Mouse (Mus musculus) retina, embryonic 14.5 days (tissue): ENCODE results near the gene Depdc1b.

Experiments used
- DNase-seq: peaks from one replicate; pipeline ENCODE4 v3.0.0-alpha.2; 2015; ENCODE audit warnings: low spot score

The Depdc1b gene

DNA sequence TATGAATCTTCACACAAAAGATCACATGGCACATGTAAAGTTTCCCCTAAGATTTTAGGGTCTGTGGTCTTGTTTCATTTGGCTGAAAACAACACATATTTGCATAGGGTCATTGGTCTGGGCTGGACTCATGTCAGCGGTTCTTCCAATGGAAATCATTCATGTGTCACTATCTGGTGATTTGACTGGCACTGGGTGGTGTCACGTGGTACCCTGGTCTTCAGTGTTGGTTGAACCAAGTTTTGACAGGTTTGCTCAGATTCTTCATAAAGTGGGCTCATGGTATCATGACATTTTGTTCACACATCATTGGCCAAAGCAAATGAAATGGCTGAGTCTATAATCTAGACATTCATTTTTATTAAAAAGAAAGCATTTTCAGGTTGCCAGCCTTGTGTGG, 1.3 kb downstream of the Depdc1b start:
- no peak for DNase-seq

DNA sequence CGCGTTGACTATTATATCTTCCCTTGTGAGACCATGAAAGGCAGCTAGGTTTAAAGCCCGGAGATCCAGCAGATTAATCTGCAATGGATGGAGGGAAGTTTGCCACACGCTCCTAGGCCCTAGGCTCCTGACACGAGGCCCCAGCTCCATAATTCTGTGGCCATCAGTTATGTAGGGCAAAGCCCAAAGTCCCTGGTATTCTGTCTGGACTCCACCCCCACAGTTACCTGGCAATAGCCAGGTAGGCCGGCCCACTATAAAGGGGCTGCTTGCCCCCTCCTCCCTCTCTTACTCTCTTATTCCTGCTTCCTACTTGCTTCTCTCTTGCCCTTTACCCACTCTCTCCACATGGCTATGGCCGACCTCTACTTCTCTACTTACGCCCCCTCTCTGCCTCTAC, 2.9 kb downstream of the Depdc1b start:
- DNase-seq, result no peak

DNA sequence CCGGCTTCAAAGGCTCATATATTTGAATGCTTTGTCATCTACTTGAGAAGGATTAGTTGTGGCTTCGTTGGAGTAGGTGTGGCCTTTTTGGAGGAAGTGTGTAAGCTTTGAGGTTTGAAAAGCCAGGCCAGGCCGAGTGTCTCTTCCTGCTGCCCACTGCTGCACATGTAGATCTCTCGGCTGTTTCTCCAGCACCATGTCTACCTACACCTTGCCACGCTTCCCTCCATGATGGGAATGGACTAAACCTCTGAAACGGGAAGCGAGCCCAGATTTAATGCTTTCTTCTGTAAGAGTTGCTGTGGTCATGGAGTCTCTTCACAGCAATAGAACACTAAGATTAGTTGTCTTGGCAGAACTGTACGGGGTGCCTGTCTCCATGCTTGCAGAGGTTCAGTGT, 4.1 kb downstream of the Depdc1b start:
- DNase-seq, result no peak

DNA sequence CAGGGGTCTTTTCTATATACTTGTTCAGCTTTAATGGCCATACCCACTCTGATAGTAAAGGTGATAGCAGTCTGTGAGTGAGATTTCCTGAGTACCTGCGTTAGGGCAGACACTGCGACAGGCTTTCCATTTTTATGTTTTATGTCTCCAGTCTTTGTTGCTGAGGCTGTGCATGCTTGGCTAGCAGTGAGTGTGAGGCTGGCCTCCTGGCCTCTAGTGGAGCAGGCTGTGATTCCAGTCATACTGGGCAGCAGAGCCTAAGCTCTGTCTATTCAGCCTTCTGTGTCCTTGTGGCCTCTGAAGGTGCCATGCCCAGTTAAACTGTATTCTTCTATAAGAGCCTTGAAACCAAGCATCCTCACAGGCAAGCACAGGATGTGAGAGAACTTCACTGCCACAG, 6.3 kb downstream of the Depdc1b start:
- no peak for DNase-seq

DNA sequence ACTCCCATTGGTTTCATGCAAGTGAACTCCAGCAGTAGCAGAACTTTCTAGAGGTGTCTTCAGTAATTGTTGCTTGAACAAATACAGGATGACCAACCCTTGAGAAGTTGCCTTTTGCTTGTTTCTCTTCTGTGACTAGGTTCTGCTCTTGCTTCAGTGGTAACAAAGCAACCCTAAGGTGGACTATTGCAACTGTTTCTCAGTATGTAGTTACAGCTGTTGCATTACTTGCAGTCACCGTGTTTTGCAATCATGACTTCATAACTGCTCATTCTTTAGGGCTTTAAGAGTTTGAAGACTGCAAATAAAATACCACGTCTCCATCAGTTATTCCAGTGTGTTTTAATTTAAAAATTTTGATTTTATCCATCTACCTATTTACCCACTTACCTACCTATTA, 7.2 kb downstream of the Depdc1b start:
- DNase-seq, result no peak

DNA sequence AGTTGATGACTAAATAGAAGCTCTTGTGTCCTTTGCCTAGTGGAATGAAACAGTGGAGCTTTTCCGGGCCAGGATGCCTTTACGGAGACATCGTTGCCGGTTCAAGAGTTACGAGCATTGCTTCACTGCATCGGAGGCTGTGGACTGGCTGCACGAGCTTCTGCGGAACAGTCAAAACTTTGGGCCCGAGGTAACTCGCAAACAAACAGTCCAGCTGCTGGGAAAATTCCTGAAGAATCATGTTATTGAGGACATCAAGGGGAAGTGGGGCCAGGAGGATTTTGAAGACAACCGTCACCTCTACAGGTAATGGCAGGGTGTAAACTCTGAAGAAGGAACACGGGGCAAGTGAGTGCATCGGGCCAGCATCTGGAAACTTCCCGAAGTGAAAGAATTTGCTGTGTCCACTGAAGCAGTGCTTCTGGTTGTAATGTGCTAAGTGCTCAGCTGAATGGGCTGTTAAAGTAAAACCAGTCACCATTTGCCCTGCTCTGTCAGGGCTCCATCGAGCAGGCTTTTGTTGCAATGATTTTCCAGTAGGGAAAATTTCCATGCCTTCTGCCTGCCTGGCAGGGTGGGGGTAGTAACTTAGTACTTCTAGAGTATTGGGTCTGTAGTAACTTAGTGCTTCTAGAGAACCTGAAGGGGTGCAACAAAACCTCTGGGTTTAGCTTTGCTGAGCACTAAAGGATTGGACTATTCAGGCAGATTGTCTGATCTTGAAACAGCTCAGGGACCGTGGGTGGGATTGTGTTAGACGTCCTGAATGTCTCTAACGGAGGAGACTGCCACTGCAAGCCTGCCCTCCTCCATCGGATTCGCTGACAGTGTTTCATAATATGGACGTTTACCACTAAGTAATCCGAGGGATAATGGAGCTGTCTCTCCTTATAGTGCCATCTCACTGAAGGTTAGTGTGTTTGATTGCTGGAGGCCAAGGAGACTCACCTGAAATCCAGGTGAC, 8.0 kb downstream of the Depdc1b start:
- DNase-seq, result no peak

DNA sequence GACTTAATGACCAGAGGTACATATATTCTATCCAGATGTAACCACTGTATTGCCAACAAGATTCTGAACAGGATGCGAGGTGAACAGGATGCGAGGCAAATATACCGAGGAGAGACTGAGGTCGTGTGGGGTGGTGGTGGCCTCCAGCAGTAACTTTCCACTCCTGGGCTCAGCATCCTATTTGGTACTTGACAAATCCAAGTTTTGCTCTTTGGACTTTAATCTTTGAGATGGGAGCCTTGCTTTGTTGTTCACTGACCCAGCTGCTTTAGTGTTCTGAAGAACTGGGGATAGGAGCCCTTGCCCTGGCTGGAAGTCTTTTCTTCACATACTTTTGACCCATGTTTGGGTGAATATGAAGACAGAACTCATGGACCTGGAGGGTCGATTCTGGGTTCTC, 9.7 kb downstream of the Depdc1b start:
- DNase-seq, result no peak

DNA sequence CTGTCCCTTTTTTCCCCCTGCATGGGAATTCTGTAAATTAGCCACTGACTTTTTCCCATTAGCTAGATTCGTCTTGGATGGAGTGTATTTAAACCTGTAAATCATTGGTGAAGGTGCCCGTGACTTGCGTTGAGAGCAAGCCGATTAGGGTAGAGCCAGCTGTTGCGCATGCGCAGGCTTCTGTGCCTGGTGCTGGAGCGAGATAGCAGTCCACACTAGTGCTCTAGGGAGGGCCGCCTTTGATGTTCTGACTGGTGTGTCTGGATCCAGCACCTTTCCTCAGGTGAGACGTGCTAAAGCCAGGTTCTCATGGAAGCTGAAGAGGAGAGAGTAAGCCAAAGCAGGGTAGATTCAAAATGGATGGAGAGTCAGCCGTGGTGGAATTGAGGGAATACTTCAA, 10.2 kb downstream of the Depdc1b start:
- DNase-seq, result no peak

DNA sequence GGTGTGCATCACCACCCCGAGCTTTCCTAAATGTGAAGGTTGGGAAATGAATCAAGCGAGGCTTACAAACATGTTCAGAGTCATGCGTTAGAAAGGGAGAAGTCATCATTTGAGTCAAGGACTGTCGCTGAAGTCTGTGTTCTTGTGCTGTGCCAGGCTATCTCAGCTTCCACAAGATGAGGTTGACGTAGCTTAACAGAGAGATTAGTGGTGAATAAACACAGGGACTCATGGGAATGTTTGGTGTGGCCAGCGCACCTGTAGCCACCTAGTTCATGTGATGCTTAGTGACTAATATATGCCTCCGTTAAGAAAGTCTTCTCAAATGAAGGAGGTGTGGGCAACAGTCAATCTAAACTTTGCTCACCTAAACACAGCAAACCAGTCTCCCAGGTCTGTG, 10.9 kb downstream of the Depdc1b start:
- no peak for DNase-seq

DNA sequence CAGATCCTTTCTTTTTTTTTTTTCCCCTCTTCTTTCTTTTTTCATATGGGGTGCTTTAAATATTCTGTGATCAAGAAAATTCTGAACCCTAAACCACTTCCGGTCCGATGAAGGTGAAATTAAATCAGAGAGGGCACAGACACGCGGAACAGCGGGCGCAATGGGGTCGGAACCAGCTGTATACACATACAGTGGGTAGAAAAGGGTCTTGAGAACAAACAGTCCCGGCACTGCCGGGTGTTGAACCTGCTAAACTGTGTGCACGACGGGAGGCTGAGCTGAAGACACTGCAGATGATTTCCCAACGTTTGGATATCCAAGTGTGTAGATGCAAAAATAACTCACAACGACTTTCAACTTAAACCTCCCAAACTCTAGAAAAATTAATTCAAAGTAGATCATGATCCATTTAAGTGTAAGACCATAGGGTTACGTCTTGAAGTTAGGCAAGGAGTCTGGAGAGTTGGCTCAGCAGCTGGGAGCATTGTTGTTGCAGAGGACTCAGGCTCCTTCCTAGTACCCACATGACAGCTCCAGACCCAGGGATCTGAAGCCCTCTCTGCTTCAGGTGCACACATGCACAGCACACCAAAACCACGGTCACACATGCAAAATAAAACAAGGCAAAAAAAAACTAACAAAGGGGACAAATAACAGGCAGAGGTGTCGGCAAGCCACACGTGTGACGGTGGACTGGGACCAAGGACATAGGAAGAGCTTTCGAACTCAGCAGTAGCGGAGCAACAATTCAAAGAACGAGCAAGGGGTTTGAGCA, 12.5 kb downstream of the Depdc1b start:
- DNase-seq, result no peak

DNA sequence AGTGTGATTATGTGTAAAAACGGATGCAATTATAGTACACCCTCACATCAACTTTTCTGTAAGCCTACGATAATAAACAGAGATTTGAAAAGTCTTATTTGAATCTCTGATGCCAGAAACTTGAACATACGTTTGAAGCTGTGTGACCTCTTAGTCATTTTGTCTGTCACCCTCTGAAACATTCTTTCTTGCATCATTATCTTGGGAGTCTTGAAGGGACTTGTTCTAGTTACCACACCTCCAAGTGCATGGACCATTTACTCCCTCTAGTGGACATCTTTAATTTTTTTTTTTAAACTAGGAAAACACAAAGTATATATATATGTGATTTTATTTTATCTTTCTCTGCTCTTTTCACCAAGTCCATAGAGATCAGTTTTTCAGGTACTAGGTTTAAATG, 13.6 kb downstream of the Depdc1b start:
- peak; percentile 73 for DNase-seq

DNA sequence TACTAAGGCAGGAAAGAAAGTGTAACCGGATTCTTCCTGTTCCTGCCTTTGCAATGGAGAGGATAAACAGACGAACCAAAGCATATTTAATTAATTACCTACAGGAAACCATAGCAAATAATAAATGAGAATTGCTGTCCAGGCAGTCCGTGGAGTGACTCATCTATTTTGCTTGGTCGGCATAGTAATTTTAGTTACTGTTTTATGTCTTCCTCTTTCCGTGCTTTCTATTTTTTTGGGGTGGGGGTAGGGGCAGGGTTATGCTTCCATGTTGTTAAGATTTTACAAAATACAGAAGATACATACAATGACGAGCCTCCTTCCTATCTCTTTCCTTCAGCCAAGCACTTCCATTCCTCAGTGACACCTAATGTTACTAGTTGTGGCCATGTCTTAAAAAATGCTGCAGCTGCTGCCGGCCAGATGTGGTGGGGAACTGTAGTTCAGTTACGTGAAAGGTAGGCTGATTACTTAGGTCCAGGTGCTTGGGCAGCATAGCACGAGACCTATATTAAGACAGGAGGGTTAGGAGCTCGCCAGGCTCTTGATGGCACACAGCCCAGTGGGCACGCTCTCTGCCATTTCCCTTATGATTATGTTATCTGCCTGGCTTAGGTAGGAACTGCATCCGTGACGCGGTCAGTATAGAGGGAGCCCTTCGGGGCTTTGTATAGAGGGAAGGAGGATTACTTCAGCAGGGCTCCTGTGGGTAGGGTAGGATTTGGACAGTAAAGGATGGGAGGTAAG, 19.3 kb downstream of the Depdc1b start:
- no peak for DNase-seq

DNA sequence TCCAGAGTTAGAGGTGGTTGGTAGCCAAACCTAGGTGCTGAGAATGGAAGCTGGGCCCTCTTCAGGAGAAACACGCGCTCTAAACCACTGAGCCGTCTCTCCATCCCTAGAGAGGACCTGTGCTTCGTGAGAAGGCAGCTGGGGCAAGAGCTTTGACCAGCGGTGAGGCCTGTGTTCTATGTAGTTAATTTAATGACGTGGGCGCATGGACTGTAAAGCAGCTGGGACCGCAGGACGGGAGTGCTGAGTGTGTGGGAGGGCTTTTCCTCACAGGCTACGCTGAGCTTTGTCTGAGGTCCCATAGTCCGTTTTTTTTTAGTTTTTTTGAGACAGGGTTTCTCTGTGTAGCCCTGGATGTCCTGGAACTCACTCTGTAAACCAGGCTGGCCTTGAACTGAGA, 20.1 kb downstream of the Depdc1b start:
- DNase-seq, result no peak

DNA sequence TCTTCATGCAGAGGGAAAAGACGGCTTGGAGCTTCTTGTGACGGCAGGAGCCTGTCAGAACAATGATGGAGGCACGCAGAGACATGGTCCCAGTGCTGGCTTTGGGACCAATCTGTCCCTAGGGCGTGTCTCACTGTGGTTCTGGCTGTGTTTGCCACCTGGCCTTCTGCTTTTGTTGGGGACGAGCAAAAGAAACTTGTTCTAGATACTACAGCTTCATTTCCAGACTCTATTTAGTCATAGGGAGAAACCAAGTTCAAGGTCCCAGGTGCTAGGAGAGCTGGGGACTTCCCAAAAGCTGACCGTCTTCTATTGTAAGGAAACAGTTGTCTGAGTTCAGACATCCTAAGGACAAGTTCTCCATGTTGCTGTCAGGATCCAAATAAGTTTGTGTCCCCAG, 21.2 kb downstream of the Depdc1b start:
- no peak for DNase-seq

DNA sequence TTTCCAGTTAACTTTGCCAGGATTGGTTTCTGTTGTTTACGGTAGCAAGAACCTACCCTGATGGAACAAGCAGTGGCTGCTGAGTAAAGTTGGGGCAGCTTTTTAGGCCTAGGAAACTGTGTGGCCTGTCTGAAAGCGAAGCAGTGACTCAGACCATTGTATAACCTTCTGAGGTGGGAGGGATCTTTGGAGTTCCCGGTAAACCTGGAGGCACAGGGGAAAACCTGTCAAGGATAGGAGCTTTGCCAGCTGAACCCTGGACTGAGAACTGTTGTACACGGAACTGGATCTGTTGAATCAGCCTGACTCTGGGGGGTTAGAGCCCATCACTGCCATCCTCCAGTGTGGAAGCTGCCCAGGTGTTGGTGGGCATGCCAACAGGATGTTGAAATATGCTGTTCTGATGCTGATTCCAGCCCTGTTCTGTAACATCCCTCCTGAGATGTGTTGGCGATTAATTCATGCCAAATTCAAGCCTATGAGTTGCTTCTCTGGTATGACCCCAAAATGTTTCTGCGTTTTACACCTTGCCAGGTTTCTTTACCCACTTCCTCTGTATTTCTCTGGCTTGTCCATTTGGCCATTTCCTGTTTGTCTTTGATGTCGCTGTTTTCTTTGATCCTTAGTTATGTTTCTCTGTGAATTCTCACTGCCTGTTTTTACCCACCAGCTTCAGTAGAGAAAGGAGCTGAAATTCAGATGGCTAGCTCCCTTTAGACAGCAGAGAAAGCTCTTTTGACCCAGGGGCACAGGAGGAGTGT, 22.1 kb downstream of the Depdc1b start:
- DNase-seq, result no peak

DNA sequence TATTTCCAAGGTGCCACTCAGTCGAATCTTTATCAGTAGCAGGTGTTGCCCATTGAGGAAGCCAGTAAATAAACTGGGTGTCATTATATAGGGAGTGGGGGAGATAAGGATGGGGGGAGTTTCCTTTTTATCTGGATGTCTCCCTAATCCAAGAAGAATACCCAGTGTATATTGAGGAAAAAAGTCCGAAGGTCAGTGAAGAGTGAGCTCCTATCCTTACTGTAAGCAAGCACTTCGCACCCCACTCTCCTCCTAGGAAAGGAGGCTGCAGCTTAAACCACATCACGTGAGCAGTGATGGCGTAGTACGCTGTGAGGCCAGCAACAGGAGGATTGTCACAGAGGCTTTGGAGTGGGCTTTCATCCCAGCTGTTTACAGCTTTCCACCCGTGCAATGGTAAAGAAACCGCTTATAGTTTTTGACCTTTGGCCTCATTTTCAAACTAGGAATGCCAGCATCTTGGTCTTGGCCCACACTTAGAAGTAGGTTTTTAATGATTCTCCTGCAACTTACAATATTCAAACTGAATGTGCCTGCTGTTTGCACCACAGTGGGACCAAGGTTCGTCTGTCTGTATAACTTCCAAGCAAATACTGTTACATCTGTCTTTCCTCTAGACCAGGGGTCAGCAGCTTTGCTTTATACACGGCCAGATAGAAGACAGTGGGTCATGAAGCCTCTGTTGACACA, 23.9 kb downstream of the Depdc1b start:
- DNase-seq, result no peak

DNA sequence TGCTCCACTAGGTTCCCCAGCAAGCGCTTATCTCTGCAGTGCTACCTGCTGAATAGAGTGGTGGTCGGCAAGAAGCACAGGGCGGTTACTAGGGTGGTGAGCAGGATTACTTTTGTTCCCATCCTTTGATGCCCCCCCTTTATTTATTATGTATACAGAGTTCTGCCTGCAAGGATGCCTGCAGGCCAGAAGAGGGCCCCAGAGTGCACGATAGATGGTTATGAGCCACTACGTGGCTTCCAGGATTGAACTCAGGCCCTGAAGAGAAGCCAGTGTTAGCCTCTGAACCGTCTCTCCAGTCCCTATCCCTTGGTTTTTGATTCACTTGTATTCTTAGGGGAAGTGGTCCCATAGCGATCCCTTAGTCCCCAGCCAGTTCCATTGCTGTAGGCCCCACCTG, 25.5 kb downstream of the Depdc1b start:
- no peak for DNase-seq

DNA sequence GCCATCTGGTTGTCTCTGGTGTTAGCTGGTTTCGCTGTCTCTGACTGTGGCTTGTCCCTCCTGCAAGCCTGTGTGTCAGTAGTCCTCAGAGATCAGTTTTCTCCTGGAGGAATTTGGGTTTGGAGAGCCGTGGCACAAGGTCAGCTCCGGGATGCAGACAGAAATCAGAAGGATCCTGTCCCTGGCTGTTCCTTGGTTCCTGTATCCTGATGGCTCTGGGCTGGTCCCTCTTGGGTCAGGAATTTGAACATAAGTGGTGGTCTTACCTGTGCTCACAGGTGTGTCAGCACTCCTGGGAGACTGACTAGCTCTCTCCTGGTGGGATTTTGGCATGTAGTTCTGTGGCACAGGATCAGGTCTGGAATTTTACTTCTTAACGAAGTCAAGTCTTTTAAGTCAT, 29.6 kb downstream of the Depdc1b start:
- no peak for DNase-seq

DNA sequence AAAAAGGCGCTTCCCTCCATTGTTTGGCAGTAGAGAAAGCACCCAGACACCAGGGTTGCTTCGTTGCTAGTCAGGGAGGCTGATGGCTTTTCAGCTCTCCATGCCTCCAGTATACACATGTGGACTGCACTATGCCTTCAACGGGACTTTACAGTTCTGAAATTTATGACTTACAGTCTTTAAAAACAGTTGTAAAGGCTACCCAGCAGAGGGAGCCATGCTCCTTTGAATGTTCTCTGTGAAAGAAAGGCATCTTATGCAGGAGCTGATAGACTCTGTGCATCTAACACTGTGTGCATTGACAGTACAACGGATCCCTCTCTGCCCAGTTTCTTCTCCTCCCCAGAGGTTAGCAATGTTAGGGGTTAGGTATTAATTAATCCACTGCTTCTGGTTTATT, 30.9 kb downstream of the Depdc1b start:
- peak; percentile 83 for DNase-seq

DNA sequence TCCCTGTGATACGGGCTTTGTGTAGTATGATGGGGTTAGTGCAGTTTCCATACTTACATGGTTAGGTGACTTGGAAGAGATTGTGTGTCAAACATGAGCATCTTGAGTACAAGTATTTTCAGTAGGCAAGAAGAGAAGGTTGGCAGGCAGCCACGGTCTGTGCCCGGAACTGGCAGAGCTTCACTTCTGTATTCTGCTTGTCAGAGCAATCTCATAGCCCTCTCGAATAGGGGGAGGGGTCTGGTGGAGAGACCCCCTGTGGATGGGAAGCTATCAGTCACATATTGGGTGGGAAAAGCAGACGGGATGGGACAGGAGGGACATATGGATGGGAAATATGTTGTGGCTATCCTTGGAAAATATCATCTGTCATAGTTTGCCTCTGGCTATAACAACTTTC, 33.5 kb downstream of the Depdc1b start:
- no peak for DNase-seq

DNA sequence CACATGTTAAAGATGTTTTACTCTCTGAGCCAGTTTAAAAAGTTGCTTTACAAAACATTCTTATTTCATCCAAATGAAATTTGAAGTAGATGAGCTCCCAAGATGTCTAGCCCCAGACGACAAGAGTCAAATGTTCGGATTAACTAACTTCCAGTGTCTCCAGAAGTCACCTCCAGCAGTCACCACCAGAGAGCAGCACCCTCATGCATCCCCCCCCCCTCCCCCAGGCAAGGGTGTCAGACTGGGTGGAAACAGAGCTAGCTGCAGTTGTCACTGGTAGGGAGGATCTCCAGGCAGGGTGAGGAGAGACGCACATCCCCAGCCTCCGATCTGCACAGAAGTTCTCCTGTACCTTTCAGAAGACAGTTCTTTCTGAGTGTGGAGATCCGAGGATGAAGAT, 37.6 kb downstream of the Depdc1b start:
- no peak for DNase-seq
